Mouse (Mus musculus): ENCODE data around the gene Lce1e. TPM values are rescaled to one million over a fixed set of nuclear protein-coding genes. Genes with fewer than 3 reads are reported as not detected.

The Lce1e gene
- polyA plus RNA-seq, 1 experiment from 2014 or later = not detected

Other genes starting within 250 kb of the Lce1e start
- 0.52 and 1.6 TPM in 2 replicates for gene Sprr1a, start 223.2 kb downstream of the Lce1e start, polyA plus RNA-seq (2015; fragmentation: Nextera tagmentation; extraction: Ambion mirVana)
- gene Sprr4, start 208.6 kb downstream of the Lce1e start, polyA plus RNA-seq (2015; fragmentation: Nextera tagmentation; extraction: Ambion mirVana) = not detected in 2 replicates
- gene 2310046K23Rik, start 174.6 kb downstream of the Lce1e start, polyA plus RNA-seq (2015; fragmentation: Nextera tagmentation; extraction: Ambion mirVana) = not detected in 2 replicates
- not detected in 2 replicates for gene Ivl, start 135.3 kb downstream of the Lce1e start, polyA plus RNA-seq (2015; fragmentation: Nextera tagmentation; extraction: Ambion mirVana)
- gene Smcp, start 120.1 kb downstream of the Lce1e start, polyA plus RNA-seq (2015; fragmentation: Nextera tagmentation; extraction: Ambion mirVana) = not detected in 2 replicates
- gene 2210017I01Rik, start 101.6 kb downstream of the Lce1e start, polyA plus RNA-seq (2015; fragmentation: Nextera tagmentation; extraction: Ambion mirVana) = not detected in 2 replicates
- not detected in 2 replicates for gene Lce6a, start 87.4 kb downstream of the Lce1e start, polyA plus RNA-seq (2015; fragmentation: Nextera tagmentation; extraction: Ambion mirVana)
- gene Lce1a1, start 60.8 kb downstream of the Lce1e start, polyA plus RNA-seq (2015; fragmentation: Nextera tagmentation; extraction: Ambion mirVana) = not detected in 2 replicates
- gene Lce1b, start 52.1 kb downstream of the Lce1e start, polyA plus RNA-seq (2015; fragmentation: Nextera tagmentation; extraction: Ambion mirVana) = not detected in 2 replicates
- not detected in 2 replicates for gene Lce1a2, start 38.8 kb downstream of the Lce1e start, polyA plus RNA-seq (2015; fragmentation: Nextera tagmentation; extraction: Ambion mirVana)
- gene Lce1c, start 29.8 kb downstream of the Lce1e start, polyA plus RNA-seq (2015; fragmentation: Nextera tagmentation; extraction: Ambion mirVana) = not detected in 2 replicates
- not detected in 2 replicates for gene Lce1d, start 21.9 kb downstream of the Lce1e start, polyA plus RNA-seq (2015; fragmentation: Nextera tagmentation; extraction: Ambion mirVana)
- gene Lce1f, start 11.3 kb upstream of the Lce1e start, polyA plus RNA-seq (2015; fragmentation: Nextera tagmentation; extraction: Ambion mirVana) = not detected in 2 replicates
- not detected in 2 replicates for gene Gm38119, start 30.0 kb upstream of the Lce1e start, polyA plus RNA-seq (2015; fragmentation: Nextera tagmentation; extraction: Ambion mirVana)
- gene Lce1g, start 43.3 kb upstream of the Lce1e start, polyA plus RNA-seq (2015; fragmentation: Nextera tagmentation; extraction: Ambion mirVana) = not detected in 2 replicates
- gene Lce1h, start 56.0 kb upstream of the Lce1e start, polyA plus RNA-seq (2015; fragmentation: Nextera tagmentation; extraction: Ambion mirVana) = not detected in 2 replicates
- gene Lce1i, start 69.8 kb upstream of the Lce1e start, polyA plus RNA-seq (2015; fragmentation: Nextera tagmentation; extraction: Ambion mirVana) = not detected in 2 replicates
- gene Lce1j, start 81.4 kb upstream of the Lce1e start, polyA plus RNA-seq (2015; fragmentation: Nextera tagmentation; extraction: Ambion mirVana) = not detected in 2 replicates
- not detected in 2 replicates for gene Lce1k, start 98.8 kb upstream of the Lce1e start, polyA plus RNA-seq (2015; fragmentation: Nextera tagmentation; extraction: Ambion mirVana)
- not detected in 2 replicates for gene Kprp, start 118.2 kb upstream of the Lce1e start, polyA plus RNA-seq (2015; fragmentation: Nextera tagmentation; extraction: Ambion mirVana)
- not detected in 2 replicates for gene Lce1l, start 142.2 kb upstream of the Lce1e start, polyA plus RNA-seq (2015; fragmentation: Nextera tagmentation; extraction: Ambion mirVana)
- not detected in 2 replicates for gene 2310050C09Rik, start 161.1 kb upstream of the Lce1e start, polyA plus RNA-seq (2015; fragmentation: Nextera tagmentation; extraction: Ambion mirVana)
- gene Lce3a, start 217.2 kb upstream of the Lce1e start, polyA plus RNA-seq (2015; fragmentation: Nextera tagmentation; extraction: Ambion mirVana) = not detected in 2 replicates
- gene Lce3b, start 223.9 kb upstream of the Lce1e start, polyA plus RNA-seq (2015; fragmentation: Nextera tagmentation; extraction: Ambion mirVana) = not detected in 2 replicates
- gene Lce3c, start 235.4 kb upstream of the Lce1e start, polyA plus RNA-seq (2015; fragmentation: Nextera tagmentation; extraction: Ambion mirVana) = not detected in 2 replicates
- not detected in 2 replicates for gene Lce3d, start 248.3 kb upstream of the Lce1e start, polyA plus RNA-seq (2015; fragmentation: Nextera tagmentation; extraction: Ambion mirVana)